Mouse (Mus musculus): ENCODE results near the gene Nelfe. TPM values are rescaled to one million over a fixed set of nuclear protein-coding genes. Genes with fewer than 3 reads are reported as not detected.
"Not testable (repeated sequence)": the region's sequence is repeated elsewhere in the genome, so short reads cannot be mapped to it uniquely, and the experiment has no call there.

Nelfe gene
- 97.7 and 114 TPM in 2 replicates for polyA plus RNA-seq (2015; fragmentation: Nextera tagmentation; extraction: Ambion mirVana)

- Histone ChIP-seq H3K9ac (peak within 1 kb of the TSS; percentile 98), H3K36me3 (peaks cover 57% of the 10 kb centered on the region), H3K27me3 (no peaks in the 10 kb centered on the region), H3K4me2 (replicated peaks) (peak within 1 kb of the TSS; percentile 94), H3K27ac (replicated peaks) (0 out of 2 replicates have a peak within 1 kb of the TSS, but pooled peaks have one; percentile 51), H3K4me3 (replicated peaks) (peak within 1 kb of the TSS; percentile 98), H3K4me1 (peaks cover 24% of the 10 kb centered on the region), H3K9me3 (replicated peaks) (no peaks in the 10 kb centered on the region)
- under 1% methylated on average over 59 of the region's 65 CpGs for WGBS
- ATAC-seq (ENCODE audit: insufficient number of reproducible peaks, low FRiP score, low TSS enrichment, low read depth): peak; percentile 97
Observed at GRCm38 (mm10) chr17:34849722-34850516, at the start of gene Nelfe, which contains the start of gene Skiv2l. Gene Nelfe (plus strand): TSS chr17:34850391. Gene Skiv2l (minus strand): TSS chr17:34850210.

- not testable (repeated sequence) for H3K27me3 ChIP-seq; H3K4me3 ChIP-seq (replicated peaks); H3K36me3 ChIP-seq; H3K27ac ChIP-seq (replicated peaks); H3K9me3 ChIP-seq (replicated peaks); H3K4me1 ChIP-seq; H3K4me2 ChIP-seq (replicated peaks); ATAC-seq (ENCODE audit: insufficient number of reproducible peaks, low FRiP score, low TSS enrichment, low read depth); H3K9ac ChIP-seq
- 95% methylated on average over 16 of the region's 16 CpGs for WGBS
Observed at GRCm38 (mm10) chr17:34800781-34801305, 49.3 kb upstream of the Nelfe start.

GRCm38 (mm10) chr17:34802756-34803155 is 47.4 kb upstream of the Nelfe start:
- H3K4me1 ChIP-seq; H3K9me3 ChIP-seq (replicated peaks); H3K9ac ChIP-seq; H3K4me3 ChIP-seq (replicated peaks); H3K4me2 ChIP-seq (replicated peaks); H3K27ac ChIP-seq (replicated peaks); H3K27me3 ChIP-seq; H3K36me3 ChIP-seq; ATAC-seq (ENCODE audit: insufficient number of reproducible peaks, low FRiP score, low TSS enrichment, low read depth): not testable (repeated sequence)
- 92% methylated on average over 9 of the region's 9 CpGs for WGBS

DNA sequence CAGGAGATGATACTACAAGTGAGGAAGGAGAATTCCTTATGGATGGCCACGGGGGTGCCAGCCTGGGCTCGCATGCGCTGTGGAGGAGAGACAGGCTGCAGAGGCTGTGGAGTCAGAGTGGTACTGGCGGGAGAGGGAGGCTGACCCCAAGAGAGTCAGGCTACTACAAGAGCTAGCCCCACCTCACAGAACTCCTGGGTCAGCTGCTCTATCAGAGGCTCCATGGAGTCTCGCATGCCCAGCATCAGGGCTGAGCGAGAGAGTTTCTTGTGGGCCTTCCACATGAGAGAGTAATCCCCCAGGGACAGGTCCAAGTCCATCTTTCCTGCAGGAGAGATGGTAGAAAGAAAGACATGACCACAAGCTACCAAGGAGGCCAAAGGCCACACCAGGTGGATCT is 46.8 kb upstream of the Nelfe start:
- not testable (repeated sequence) for H3K9ac ChIP-seq; H3K4me3 ChIP-seq (replicated peaks); H3K27me3 ChIP-seq; H3K36me3 ChIP-seq; ATAC-seq (ENCODE audit: insufficient number of reproducible peaks, low FRiP score, low TSS enrichment, low read depth); H3K27ac ChIP-seq (replicated peaks); H3K4me2 ChIP-seq (replicated peaks); H3K4me1 ChIP-seq; H3K9me3 ChIP-seq (replicated peaks)
- 92% methylated on average over 6 of the region's 6 CpGs for WGBS

GRCm38 (mm10) chr17:34804301-34804700 is 45.9 kb upstream of the Nelfe start, which contains the start of gene Cyp21a1:
Gene Cyp21a1 (minus strand): TSS chr17:34804561.
- 97% methylated on average over 5 of the region's 6 CpGs for WGBS
- not testable (repeated sequence) for H3K4me1 ChIP-seq; H3K4me3 ChIP-seq (replicated peaks); H3K4me2 ChIP-seq (replicated peaks); H3K36me3 ChIP-seq; H3K27ac ChIP-seq (replicated peaks); H3K27me3 ChIP-seq; H3K9me3 ChIP-seq (replicated peaks); H3K9ac ChIP-seq; ATAC-seq (ENCODE audit: insufficient number of reproducible peaks, low FRiP score, low TSS enrichment, low read depth)

DNA sequence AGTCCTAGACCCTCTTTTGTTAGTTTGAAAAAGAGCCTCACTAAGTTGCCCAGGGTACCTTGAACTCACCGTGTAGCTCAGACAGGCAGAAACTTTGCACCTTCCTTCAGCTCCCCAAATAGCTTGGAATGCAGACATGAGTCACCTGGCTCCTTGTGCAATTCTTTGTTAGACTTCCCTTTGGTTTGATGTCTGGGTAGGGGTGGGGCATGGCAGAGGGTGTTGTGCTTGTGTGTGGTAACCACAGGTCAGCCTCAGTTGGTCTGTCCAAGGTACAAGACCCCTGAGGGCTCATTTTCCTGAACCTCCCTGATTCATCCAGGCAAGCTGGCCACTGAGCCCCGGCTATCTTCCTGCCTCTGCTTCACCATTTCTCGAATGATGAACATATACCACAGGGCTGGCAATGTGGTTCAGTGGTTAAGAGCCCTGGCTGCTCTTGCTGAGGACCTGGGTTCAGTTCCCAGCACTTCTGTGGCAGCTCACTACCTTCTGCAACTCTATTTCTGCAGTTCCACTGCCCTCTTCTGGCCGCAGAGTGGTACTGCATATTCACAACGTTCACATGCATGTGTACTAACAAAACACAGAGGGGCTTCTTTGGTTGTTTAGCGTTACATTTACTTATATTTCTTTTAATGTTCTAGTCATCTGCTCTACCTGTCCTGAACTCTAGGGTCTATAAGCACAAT is 45.2 kb upstream of the Nelfe start:
- Histone ChIP-seq H3K27me3 (no peaks in the 10 kb centered on the region), H3K4me2 (replicated peaks) (no peak overlapping the region), H3K9ac (no peak overlapping the region), H3K36me3 (no peaks in the 10 kb centered on the region), H3K27ac (replicated peaks) (no peak overlapping the region), H3K4me1 (no peaks in the 10 kb centered on the region), H3K9me3 (replicated peaks) (peaks cover 9% of the 10 kb centered on the region; the same call in 1 of the 2 replicates), H3K4me3 (replicated peaks) (no peak overlapping the region)
- ATAC-seq (ENCODE audit: insufficient number of reproducible peaks, low FRiP score, low TSS enrichment, low read depth): no peak
- WGBS: 73% methylated on average over 6 of the region's 6 CpGs

- H3K4me2 ChIP-seq (replicated peaks): no peak overlapping the region
- peaks cover 9% of the 10 kb centered on the region; the same call in 1 of the 2 replicates for H3K9me3 ChIP-seq (replicated peaks)
- H3K36me3 ChIP-seq: no peaks in the 10 kb centered on the region
- no peaks in the 10 kb centered on the region for H3K4me1 ChIP-seq
- H3K27ac ChIP-seq (replicated peaks): no peak overlapping the region
- ATAC-seq (ENCODE audit: insufficient number of reproducible peaks, low FRiP score, low TSS enrichment, low read depth): no peak
- no peak overlapping the region for H3K4me3 ChIP-seq (replicated peaks)
- no peaks in the 10 kb centered on the region for H3K27me3 ChIP-seq
- 60% methylated on average over 3 of the region's 3 CpGs for WGBS
- no peak overlapping the region for H3K9ac ChIP-seq
Observed at GRCm38 (mm10) chr17:34807176-34807575, 43.0 kb upstream of the Nelfe start.

- Histone ChIP-seq H3K4me2 (replicated peaks) (no peak overlapping the region), H3K4me3 (replicated peaks) (no peak overlapping the region), H3K9ac (no peak overlapping the region), H3K27ac (replicated peaks) (no peak overlapping the region), H3K27me3 (no peaks in the 10 kb centered on the region), H3K4me1 (no peaks in the 10 kb centered on the region), H3K36me3 (no peaks in the 10 kb centered on the region), H3K9me3 (replicated peaks) (peaks cover 9% of the 10 kb centered on the region; the same call in 1 of the 2 replicates)
- 81% methylated on average over 6 of the region's 6 CpGs for WGBS
- no peak for ATAC-seq (ENCODE audit: insufficient number of reproducible peaks, low FRiP score, low TSS enrichment, low read depth)
Observed at GRCm38 (mm10) chr17:34808599-34809205, 41.5 kb upstream of the Nelfe start.

GRCm38 (mm10) chr17:34810411-34810810 is 39.8 kb upstream of the Nelfe start:
- H3K4me3 ChIP-seq (replicated peaks); H3K4me1 ChIP-seq; H3K9ac ChIP-seq; H3K27ac ChIP-seq (replicated peaks); H3K27me3 ChIP-seq; ATAC-seq (ENCODE audit: insufficient number of reproducible peaks, low FRiP score, low TSS enrichment, low read depth); H3K4me2 ChIP-seq (replicated peaks); H3K9me3 ChIP-seq (replicated peaks); H3K36me3 ChIP-seq: not testable (repeated sequence)
- WGBS: 89% methylated on average over 5 of the region's 5 CpGs

DNA sequence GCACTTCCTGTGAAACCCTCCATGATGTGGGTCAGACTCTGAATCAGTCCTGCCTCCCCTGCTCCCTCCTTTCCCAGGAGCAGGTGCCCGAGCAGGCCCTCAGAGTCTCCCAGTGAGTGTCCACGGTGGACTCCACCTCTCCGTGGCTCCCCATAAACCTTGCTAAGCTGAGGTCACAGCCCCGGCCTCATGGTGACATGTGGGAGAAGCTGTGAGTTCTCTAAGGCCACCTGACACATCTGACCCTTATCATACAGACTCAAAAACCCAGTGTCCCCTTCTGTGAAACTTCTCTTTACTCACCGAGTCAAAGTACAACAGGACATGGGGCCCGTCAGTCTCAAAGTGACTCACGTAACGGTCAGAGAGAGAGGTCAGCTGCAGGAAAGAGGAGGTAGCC is 39.4 kb upstream of the Nelfe start:
- H3K9me3 ChIP-seq (replicated peaks); H3K4me3 ChIP-seq (replicated peaks); H3K36me3 ChIP-seq; H3K27ac ChIP-seq (replicated peaks); ATAC-seq (ENCODE audit: insufficient number of reproducible peaks, low FRiP score, low TSS enrichment, low read depth); H3K27me3 ChIP-seq; H3K4me1 ChIP-seq; H3K4me2 ChIP-seq (replicated peaks); H3K9ac ChIP-seq: not testable (repeated sequence)
- WGBS: 86% methylated on average over 8 of the region's 8 CpGs

DNA sequence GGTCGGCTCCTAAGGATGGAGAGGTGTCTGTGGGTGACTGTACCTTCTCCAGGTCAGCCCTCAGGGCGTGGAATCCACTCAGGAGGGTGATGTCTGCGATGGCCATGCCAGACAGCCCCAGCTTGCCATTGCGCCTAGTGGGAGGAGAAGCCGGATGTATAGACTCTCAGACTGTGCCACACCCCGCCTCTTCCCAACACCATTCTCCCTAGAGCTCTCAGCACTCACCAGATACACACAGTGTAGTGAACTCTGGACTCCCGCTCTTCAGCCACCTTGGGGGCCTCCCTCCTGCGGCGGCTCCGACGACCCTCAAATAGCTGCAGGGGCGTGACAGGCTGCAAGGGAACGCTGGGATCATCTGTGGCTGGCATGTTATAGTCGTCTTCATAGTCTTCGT is 38.9 kb upstream of the Nelfe start:
- no peaks in the 10 kb centered on the region for H3K9me3 ChIP-seq (replicated peaks)
- H3K4me1 ChIP-seq: no peaks in the 10 kb centered on the region
- H3K9ac ChIP-seq: no peak overlapping the region
- H3K4me2 ChIP-seq (replicated peaks): no peak overlapping the region
- H3K27ac ChIP-seq (replicated peaks): no peak overlapping the region
- 69% methylated on average over 15 of the region's 15 CpGs for WGBS
- ATAC-seq (ENCODE audit: insufficient number of reproducible peaks, low FRiP score, low TSS enrichment, low read depth): no peak
- H3K4me3 ChIP-seq (replicated peaks): no peak overlapping the region
- no peaks in the 10 kb centered on the region for H3K27me3 ChIP-seq
- H3K36me3 ChIP-seq: no peaks in the 10 kb centered on the region

Data from embryonic facial prominence, embryonic 15.5 days (tissue).